Mouse (Mus musculus): ENCODE data around the gene Ehd2.
A peak's percentile ranks its signal among the peaks of the same experiment; 100 is the strongest.
"Not testable (repeated sequence)": the region's sequence is repeated elsewhere in the genome, so short reads cannot be mapped to it uniquely, and the experiment has no call there.

The Ehd2 gene

DNA sequence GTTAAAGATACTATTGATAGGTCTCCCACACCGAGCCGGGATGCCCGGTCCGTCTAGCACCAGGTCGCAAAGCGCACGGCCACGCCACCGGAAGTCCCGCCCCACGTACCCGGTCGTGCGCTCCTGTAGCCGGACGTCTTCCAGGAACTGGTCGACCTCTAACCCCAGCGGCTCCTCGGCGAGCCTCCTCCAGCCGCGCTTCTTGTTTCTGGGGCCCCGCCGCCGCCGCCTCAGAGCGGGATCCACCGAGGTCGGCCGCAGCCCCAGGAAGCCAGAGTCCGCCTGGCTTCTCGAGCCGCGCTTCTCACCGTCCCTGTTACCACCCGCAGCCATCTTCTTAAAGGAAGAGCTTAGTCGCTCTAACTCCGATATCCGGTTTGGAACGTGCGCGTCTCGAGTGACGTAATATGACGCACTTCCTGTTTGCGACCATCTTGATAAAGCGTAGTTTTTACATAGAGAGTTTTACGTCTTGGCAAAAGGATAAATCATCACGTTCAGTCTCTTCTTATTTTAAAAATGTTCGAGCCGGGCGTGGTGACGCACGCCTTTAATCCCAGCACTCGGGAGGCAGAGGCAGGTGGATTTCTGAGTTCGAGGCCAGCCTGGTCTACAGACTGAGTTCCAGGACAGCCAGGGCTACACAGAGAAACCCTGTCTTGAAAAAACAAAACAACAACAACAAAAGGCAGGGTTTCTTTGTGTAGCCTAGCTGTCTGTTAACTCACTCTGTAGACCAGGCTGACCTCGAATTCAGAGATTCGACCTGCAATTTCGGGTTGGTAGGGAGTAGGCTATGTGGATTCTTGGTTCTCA is 21.4 kb downstream of the Ehd2 start, which contains the start of gene Nop53:
TSS of gene Nop53 (minus strand) at position 354 of the 816 bp plus-strand sequence.
- DNase-seq (ENCODE audit: low spot score in 2 of 2), result peak; percentile 93 to 97

DNA sequence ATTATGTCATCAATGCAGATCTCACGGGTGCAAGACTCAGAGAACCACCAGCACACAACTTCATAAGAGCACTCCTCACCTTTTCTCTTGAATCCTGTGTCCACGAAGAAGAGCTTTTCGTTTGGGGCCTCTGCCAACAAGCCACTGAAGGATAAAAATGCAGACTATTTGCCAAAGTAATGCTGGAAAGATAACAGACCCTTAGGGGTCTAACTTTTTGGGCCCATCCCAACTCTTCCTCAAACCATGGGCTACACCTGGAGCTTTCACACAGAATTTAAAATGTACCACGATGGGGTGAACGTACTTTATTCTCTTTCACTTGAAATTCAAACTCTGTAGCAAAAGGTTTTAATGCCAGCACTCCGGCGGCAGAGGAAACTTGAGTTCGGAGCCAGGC is 22.2 kb downstream of the Ehd2 start:
- DNase-seq (ENCODE audit: low spot score in 2 of 2), result no peak

DNA sequence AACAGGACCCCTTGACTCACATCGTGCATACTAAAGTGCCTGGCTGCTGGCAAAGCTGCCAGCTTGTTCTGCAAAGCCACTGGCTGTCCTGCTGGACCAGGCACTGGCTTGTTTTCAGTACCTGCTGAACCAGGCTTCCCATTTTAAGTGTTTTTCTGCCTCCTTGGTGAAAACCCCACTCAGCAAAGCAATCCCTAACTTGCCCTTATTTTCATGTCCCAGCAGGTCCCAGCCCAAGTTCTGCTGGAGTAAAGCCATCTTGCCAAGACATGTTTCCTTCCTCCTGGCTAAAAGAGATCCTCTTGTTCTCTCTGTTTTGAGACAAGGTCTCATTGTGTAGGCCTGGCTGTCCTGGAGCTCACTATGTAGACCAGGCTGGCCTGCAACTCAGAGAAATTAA is 23.1 kb downstream of the Ehd2 start:
- DNase-seq (ENCODE audit: low spot score in 2 of 2), result no peak

DNA sequence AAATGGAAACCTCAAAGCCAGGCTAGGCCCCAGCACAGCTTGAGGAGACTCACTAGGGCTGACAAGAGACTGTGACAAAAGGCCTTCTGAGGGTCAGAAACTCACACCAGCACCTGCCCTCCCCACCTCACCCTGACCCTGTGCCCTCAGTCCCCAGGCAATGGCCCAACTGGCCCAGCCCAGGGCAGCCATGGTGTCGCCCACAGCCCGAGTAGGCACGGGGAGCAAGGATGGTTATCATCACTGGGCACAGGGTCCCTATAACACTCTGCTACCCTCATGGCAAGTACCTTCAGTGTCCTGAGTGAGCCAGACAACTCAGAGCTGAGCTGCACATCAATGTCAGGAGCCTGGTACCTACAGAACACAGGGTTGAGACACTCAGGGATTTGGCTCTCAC is 28.7 kb downstream of the Ehd2 start:
- no peak for DNase-seq (ENCODE audit: low spot score in 2 of 2)

DNA sequence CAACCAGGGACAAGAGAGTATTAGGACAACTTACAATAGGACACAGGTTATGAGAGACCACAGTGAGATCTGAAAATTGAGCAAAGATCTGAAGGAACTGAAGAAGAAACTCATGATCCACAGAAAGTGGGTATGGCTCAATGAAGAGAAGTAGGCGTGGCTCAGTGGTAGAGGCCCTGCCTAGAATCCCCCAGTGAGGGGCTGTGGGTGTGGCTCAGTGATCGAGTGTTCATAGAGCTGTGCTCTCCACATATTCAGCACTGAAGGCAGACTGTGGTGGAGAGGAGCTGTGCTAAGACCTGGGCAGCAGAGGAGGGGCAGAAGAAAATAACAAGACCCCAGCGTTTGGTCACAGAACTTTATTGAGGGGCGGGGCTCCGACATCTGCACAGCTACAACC is 29.9 kb downstream of the Ehd2 start:
- no peak for DNase-seq (ENCODE audit: low spot score in 2 of 2)

DNA sequence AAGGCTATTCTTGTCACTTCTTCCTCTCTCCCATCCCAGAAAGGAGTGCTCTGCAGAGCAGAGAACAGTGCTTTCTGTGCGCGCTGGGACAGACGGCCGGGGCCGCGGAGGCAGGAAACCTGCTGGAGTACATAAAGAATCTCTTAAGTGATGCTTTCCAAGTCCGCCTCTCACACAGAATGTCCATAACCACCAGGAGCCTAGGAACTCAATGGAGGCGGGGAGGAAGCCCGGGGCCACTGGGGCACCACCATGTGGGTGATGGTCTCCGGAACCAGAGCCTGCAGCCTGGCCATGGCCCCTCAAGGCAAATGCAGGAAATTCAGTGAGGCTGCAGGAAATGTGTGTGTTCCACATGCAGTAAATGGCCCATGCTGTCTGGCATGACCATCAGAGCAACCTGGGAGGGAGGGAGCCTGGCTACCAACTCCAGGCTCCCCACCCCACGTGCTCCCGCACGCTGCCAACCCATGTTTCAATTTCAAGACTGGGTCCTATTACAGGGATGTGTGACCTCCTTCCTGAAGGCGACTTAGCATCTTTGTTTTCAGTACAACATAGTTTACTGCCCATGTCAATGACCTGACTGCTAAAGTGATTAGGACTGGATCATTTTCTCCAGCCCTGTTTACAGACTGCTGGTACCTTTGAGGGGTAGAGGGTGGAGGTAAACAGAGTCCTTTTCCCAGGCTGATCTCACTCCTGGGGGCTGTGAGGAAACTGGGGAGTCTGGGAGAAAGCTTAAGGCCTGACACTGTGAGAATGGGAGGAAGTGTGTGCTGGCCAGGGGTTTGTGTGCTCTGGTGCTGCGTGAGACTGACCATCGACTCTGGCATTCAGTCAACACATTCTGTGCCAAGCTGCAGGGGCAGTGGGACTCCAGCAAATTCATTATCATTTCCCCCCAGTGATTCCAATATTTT is 33.7 kb downstream of the Ehd2 start:
- DNase-seq (ENCODE audit: low spot score in 2 of 2), result peak in 1 of 2 experiments; percentile 66

DNA sequence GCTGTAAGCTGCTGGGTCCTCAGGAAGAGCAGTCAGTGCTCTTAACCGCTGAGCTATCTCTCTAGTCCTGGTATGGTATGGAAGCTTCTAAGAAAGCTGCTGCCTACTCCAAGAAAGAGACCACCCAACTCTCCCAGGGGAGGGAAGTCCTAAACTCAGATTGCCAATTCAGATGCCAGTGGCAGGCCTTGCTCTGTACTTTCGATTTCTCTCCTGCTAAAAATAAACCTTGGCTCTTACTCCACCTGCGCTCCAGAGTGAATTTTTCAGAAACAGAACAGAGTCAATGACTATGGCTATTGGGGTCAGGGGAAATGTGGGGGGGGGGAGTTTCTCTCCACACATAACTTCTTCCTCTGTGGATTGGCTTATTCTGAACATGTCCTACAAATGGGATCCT is 35.7 kb downstream of the Ehd2 start:
- DNase-seq (ENCODE audit: low spot score in 2 of 2), result no peak

DNA sequence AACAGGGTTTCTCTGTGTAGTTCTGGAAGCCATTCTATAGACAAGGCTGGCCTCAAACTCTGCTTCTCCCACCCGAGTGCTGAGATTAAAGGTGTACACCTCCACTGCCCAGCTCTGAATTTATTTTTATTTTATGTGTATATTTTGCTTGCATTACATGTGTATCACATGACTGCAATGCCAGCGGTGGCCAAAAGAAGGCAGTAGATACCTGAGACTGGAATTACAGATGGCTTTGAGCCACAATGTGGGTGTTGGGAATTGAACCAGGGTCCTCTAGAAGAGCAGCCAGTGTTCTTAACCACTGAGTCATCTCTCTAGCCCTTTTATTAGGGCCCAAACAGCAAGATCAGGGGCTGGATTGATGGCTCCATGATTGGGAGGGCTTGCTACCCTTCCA is 36.8 kb downstream of the Ehd2 start:
- no peak for DNase-seq (ENCODE audit: low spot score in 2 of 2)

DNA sequence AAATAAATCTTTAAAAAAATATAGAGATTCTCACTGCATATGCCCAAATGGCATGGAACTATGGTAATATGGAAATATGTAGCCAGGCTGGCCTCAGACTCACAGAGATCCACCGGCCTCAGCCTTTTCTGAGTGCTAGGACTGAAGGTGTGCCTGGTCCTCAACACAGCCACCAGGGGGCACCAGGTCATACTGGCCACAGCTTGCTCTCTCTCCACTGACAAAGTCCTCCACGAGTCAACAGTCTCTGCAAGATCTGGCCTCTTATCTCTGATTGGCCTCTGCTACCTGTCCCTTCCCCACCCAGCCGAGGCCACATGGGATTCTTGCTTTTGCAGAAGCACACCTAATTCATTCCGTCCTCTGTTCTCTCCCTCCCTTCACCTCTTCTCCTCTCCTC is 37.5 kb downstream of the Ehd2 start:
- DNase-seq (ENCODE audit: low spot score in 2 of 2), result no peak

DNA sequence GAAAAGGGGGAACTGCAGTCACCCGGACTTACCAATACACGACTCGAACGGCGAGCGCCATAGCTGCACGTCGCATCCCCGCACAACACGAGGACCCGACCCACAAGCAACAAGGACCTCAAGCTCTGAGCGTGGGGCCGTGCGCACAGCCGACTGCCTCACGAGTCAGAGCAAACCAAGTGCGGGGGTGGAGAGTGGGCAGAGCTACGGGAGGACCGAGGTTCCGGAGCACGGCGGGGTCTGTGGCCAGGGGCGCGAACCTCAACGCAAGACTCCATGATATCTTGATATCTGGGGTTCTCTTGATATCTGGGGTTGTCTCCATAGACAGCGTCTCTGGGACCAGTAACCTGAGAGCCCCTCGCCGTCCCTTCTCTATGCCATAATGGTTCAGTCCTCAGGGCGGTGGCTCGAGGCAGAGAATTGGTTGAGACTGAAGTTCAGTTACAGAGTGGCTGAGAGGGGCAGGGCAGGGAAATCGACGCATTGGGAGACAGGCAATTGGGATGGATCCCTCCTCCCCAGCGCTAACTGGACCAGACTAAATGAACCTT is 45.1 kb downstream of the Ehd2 start, which contains the start of gene Selenow:
TSS of gene Selenow (minus strand) at position 183 of the 554 bp plus-strand sequence.
- DNase-seq (ENCODE audit: low spot score in 2 of 2), result peak; percentile 80 to 93

DNA sequence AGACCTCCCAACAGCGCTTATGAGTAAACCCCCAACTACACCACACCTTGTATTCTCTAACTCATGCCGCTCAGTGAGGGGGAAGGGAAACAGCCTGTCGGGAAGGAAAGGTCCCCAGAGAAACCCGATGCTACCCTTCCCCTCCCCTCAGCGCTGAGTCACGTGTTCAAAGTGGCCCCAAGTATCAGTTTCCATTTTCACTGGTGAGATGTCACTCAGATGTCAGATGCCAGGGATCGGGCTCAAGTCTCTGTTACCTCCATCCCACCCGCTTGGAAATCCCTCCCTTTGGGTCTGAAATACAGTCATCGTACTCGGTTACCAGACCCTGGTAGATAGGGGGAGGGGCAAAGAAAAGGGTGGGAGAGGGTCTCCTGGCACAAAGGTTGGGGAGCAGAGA is 45.6 kb downstream of the Ehd2 start:
- peak in 1 of 2 experiments; percentile 45 for DNase-seq (ENCODE audit: low spot score in 2 of 2)

DNA sequence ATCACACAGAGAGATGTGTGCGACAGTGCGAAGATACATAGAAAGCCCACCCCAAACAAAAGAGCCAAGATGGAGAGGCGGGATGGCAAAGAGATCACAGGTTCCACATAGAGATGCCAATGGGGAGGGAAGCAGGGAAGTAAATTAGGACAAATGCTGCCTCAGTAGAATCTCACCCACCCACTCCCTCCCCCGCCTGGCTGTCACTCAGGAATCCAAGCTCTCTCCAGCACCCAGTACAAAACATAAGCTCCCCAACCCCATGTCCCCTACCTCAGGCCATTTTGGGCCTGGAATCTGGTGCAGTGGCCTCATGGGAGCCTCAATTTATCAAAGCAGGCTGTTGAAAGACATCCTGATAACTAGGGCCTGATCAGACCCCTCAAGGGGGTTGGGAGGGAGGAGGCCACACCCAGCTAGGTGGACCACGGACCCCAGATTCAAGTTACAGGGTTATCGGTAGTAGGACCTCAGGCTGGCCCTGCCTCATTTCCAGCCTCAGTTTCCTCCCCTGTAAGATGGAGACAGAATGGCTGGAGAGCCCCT is 46.6 kb downstream of the Ehd2 start:
- no peak for DNase-seq (ENCODE audit: low spot score in 2 of 2)

DNA sequence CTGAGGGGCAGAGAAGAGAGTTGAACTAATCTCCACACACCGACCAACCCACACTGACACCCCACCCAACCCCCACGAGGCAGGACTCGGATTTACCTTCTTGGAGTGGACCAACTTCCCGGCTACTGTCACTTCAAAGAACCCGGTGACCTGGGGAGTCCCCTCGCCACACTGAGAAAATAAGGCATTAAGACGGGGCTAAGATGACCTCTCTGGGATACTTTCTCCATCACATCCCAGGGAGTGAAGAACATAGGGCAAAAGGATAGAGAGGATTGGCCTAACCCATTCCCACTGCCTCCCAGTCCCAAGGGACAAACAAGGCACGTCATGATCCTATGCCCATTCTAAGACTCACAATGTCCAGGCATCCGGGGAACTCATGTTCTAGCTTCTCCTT is 47.4 kb downstream of the Ehd2 start:
- no peak for DNase-seq (ENCODE audit: low spot score in 2 of 2)

DNA sequence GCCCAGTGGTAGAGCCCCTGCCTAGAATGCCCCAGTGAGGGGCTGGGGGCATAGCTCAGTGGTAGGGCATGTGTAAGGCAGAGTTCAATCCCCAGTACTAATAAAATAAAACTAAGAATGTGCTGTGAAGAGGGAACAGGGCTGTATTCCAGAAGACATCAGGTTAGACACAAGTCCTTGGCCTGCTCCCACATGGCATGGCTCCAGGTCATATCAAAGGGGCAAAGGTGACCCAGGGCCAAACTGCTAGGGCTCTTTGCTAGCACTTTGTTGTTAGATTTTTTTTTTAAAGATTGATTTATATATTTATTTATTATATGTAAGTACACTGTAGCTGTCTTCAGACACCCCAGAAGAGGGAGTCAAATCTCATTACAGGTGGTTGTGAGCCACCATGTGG is 49.0 kb downstream of the Ehd2 start:
- no peak for DNase-seq (ENCODE audit: low spot score in 2 of 2)

DNA sequence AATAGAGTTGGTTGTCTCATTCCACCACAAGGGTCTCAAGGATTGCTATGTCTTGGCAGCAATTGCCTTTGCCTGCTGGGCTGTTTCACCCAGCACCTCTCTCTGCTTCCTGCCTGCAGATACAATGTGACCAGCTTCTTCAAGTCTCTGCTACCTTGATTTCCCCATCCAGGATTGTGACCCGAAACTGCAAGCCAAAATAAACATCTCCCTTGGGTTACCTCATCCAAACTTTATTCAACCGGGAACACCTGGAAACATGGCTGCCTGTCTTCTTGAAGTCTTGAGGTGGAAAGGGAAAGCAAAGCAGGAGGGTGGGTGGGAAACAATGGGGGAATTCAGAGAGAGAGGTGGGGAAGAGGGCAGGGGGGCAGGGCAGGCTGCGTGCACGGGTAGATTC is 50.4 kb downstream of the Ehd2 start:
- DNase-seq (ENCODE audit: low spot score in 2 of 2), result no peak

DNA sequence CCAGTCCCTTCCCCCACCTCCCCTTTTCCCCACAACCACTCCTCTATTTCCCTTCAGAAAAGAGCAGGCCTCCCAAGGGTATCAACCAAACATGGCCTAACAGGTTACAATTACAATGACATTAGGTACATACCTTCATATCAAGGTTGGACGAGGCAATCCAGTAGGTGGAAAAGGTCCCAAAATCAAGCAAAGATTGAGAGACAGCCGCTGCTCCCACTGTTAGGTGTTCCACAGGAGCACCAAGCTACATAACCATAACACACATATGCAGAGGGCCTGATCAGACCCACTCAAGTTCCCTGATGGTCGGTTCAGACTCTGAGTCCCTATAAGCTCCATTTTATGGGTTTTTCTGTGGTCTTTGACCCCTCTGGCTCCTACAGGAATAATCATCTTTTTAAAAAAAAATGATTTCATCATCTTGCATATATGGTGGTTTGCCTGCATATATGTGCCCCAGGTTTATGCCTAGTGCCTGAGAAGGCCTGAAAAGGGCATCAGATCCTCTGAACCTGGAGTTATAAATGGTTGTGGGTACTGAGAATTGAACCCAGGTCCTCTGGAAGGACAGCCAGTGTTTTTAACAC is 51.1 kb downstream of the Ehd2 start:
- no peak for DNase-seq (ENCODE audit: low spot score in 2 of 2)

DNA sequence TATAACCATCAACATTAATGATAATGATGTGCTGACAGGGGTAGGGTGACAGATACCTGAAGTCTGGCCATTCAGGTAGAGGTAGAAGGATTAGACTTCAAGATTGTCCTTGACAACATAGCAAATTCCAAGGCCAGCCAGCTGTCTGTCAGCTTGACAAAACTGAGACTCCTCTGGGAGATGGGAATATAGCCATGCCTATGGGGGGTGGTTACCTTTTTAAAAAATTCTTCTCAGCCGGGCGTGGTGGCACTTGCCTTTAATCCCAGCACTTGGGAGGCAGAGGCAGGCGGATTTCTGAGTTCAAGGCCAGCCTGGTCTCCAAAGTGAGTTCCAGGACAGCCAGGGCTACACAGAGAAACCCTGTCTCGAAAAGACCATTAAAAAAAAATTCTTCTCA is 51.7 kb downstream of the Ehd2 start:
- DNase-seq (ENCODE audit: low spot score in 2 of 2), result not testable (repeated sequence)

DNA sequence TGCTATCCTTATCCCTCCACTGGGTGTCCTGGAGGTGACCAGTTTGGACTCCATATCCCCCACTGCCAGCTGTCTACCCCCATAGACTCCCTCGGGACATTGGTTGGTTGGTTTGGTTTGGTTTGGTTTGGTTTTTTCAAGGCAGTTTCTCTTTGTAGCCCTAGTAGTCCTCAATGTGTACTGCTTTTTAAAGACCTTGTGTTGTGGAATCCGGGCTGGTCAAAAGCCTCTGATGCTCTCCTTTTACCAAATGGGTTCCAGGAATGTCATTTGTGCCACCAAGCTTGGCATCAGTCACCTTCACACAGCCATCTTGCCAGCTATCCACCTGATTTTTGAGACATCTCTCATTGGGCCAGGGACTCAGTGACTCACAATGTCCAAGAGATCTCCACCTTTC is 52.6 kb downstream of the Ehd2 start:
- DNase-seq (ENCODE audit: low spot score in 2 of 2), result no peak

DNA sequence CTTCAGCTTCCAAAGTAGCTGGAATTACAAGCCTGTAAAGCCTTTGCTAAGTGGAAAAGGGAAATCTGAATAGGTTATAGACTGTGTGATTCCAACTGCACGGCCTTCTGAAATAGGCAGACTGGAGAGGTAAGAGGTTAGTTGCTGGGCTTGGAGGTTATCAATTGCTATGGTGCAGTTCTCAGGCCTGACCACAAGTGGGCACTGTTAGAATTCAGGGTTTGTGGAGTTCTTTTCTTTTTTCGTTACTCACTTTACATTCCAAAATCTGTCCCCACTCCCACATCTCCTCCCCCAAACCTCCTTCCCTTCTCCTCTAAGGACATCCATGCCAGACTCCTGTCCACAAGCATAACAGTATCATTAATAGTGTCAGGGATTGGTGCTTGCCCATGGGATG is 53.1 kb downstream of the Ehd2 start:
- no peak for DNase-seq (ENCODE audit: low spot score in 2 of 2)

DNA sequence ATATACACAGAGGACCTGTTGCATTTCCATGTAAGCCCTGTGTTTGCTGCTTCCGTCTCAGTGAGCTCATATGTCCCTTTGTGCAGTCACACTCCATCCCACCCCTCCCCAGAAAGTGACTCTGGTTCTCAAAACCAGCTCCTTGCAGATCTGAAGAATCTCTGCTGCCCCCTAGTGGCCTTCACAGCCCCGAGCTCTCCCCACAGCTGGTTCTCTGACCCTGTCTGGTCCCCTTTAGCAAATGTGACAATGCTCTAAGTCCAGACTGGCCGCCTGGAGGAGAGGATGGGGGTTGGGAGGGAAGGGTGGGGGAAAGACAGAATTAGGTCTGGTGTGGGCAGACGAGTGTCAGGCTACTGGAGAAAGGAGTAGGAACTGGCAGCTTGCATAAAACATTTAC is 55.2 kb downstream of the Ehd2 start:
- DNase-seq (ENCODE audit: low spot score in 2 of 2), result peak in 1 of 2 experiments; percentile 68

DNA sequence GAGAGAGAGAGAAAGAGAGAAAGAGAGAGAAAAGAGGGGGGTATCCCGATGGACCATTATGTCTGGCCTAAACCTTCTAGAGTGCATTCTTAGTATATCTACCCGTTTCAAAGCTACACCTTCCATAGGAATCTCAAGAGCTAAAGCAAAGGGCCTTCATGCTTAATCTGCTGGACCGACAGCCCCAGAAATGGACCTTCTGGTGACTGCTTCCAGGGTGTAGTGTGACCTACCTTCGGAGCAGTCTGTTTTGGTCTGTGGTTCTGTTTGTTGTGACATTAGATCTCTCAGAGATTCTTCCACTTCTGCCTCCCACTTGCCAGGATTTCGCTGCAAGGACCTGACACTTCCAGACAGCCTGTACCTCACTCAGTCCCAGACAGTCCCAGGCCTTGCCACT is 56.8 kb downstream of the Ehd2 start:
- DNase-seq (ENCODE audit: low spot score in 2 of 2), result no peak

Data from left cerebral cortex, adult 9 months (tissue).